Mouse (Mus musculus) testis, adult 2 months (tissue): ENCODE results near the gene Snd1. TPM values are rescaled to one million over a fixed set of nuclear protein-coding genes. Genes with fewer than 3 reads are reported as not detected.

Experiments
- H3K27ac ChIP-seq: fragments of 200-500 bp; 2 replicates; pipeline ENCODE4 v1.5.1; 2012; ENCODE audit warnings: low read depth, low read length; ENCODE audit not compliant: control insufficient read depth, insufficient read depth
- H3K27me3 ChIP-seq: fragments of 200-500 bp; 2 replicates; pipeline ENCODE4 v1.6.1; 2012; ENCODE audit warnings: mild to moderate bottlenecking, low read length, moderate library complexity; ENCODE audit not compliant: control insufficient read depth, insufficient read depth
- H3K36me3 ChIP-seq: fragments of 200-500 bp; 2 replicates; pipeline ENCODE4 v1.6.1; 2012; ENCODE audit warnings: mild to moderate bottlenecking, low read length; ENCODE audit not compliant: control insufficient read depth, insufficient read depth
- H3K4me1 ChIP-seq: fragments of 200-500 bp; 2 replicates; pipeline ENCODE4 v1.6.1; 2012; ENCODE audit warnings: low read length; ENCODE audit not compliant: control insufficient read depth, insufficient read depth
- H3K4me3 ChIP-seq: fragments of 200-500 bp; 2 replicates; pipeline ENCODE4 v1.5.1; 2012; ENCODE audit warnings: low read depth, mild to moderate bottlenecking, low read length, moderate library complexity, mixed read lengths; ENCODE audit not compliant: control insufficient read depth
- CTCF ChIP-seq: fragments of 200-500 bp; IDR thresholded peaks from 2 replicates; pipeline ENCODE4 v1.5.1; 2012; ENCODE audit warnings: low read depth, mild to moderate bottlenecking, inconsistent platforms, low read length, moderate library complexity; ENCODE audit not compliant: control insufficient read depth, insufficient read depth, insufficient replicate concordance
- POLR2A ChIP-seq: fragments of 200-500 bp; IDR thresholded peaks from 2 replicates; pipeline ENCODE4 v1.6.1; 2012; ENCODE audit warnings: low read depth, mild to moderate bottlenecking, inconsistent platforms, low read length, moderate library complexity; ENCODE audit not compliant: control insufficient read depth
- polyA plus RNA-seq: library from polyadenylated mRNA; depleted of rRNA; stranded (reverse); fragments of >200 nt; gene quantifications from 2 replicates; pipeline ENCODE4 v1.2.3, GENCODE M21; 2012

The Snd1 gene
- polyA plus RNA-seq, 1 experiment, result 11.4 TPM

GRCm38 (mm10) chr6:28486008-28486407 is 11.1 kb downstream of the Snd1 start:
- H3K4me3 ChIP-seq, result no peak overlapping the region
- TF ChIP-seq CTCF (no peak), POLR2A (no peak)
- H3K27ac ChIP-seq, result no peak overlapping the region
- peaks cover 3% of the 10 kb centered on the region for H3K4me1 ChIP-seq
- H3K36me3 ChIP-seq, result no peaks in the 10 kb centered on the region
- H3K27me3 ChIP-seq, result no peaks in the 10 kb centered on the region

- peaks cover 2% of the 10 kb centered on the region for H3K4me1 ChIP-seq
- no peak overlapping the region for H3K4me3 ChIP-seq
- no peak overlapping the region for H3K27ac ChIP-seq
- TF ChIP-seq POLR2A, result no peak
- no peak for TF ChIP-seq CTCF
- H3K27me3 ChIP-seq, result no peaks in the 10 kb centered on the region
- H3K36me3 ChIP-seq, result no peaks in the 10 kb centered on the region
Measured at GRCm38 (mm10) chr6:28486471-28486870, 11.5 kb downstream of the Snd1 start.

GRCm38 (mm10) chr6:28486905-28487304 is 12.0 kb downstream of the Snd1 start:
- TF ChIP-seq CTCF, result no peak
- TF ChIP-seq POLR2A, result no peak
- no peak overlapping the region for H3K27ac ChIP-seq
- H3K4me3 ChIP-seq, result no peak overlapping the region
- H3K36me3 ChIP-seq, result no peaks in the 10 kb centered on the region
- no peaks in the 10 kb centered on the region for H3K4me1 ChIP-seq
- no peaks in the 10 kb centered on the region for H3K27me3 ChIP-seq

GRCm38 (mm10) chr6:28488204-28488851 is 13.4 kb downstream of the Snd1 start:
- Histone ChIP-seq H3K27ac (no peak overlapping the region), H3K27me3 (no peaks in the 10 kb centered on the region), H3K36me3 (no peaks in the 10 kb centered on the region), H3K4me1 (no peaks in the 10 kb centered on the region), H3K4me3 (no peak overlapping the region)
- TF ChIP-seq POLR2A (no peak), CTCF (no peak)

GRCm38 (mm10) chr6:28490612-28491011 is 15.7 kb downstream of the Snd1 start:
- Histone ChIP-seq H3K4me1 (no peaks in the 10 kb centered on the region), H3K27me3 (no peaks in the 10 kb centered on the region), H3K27ac (no peak overlapping the region), H3K4me3 (no peak overlapping the region), H3K36me3 (no peaks in the 10 kb centered on the region)
- TF ChIP-seq CTCF, result no peak
- no peak for TF ChIP-seq POLR2A

GRCm38 (mm10) chr6:28491198-28491597 is 16.3 kb downstream of the Snd1 start:
- TF ChIP-seq CTCF (no peak), POLR2A (no peak)
- H3K36me3 ChIP-seq, result no peaks in the 10 kb centered on the region

GRCm38 (mm10) chr6:28497837-28498236 is 22.9 kb downstream of the Snd1 start:
- Histone ChIP-seq H3K4me1 (no peaks in the 10 kb centered on the region), H3K4me3 (no peak overlapping the region), H3K27ac (no peak overlapping the region), H3K36me3 (no peaks in the 10 kb centered on the region), H3K27me3 (no peaks in the 10 kb centered on the region)
- TF ChIP-seq POLR2A (no peak), CTCF (no peak)

More at GRCm38 (mm10) chr6:28491198-28491597, 16.3 kb downstream of the Snd1 start:
- Histone ChIP-seq H3K4me3 (no peak overlapping the region), H3K4me1 (no peaks in the 10 kb centered on the region), H3K27ac (no peak overlapping the region), H3K27me3 (no peaks in the 10 kb centered on the region)
